Mouse (Mus musculus) liver, embryonic 11.5 days (tissue): ENCODE data around the gene Krt78. TPM values are rescaled to one million over a fixed set of nuclear protein-coding genes. Genes with fewer than 3 reads are reported as not detected.

Experiments
- ATAC-seq: fragments of 200-750 bp; cut with Nextera tagmentation; replicated peaks from 2 replicates; pipeline ENCODE4 v1.8.0; 2017; ENCODE audit warnings: moderate number of reproducible peaks, mild to moderate bottlenecking, moderate TSS enrichment, moderate library complexity; ENCODE audit not compliant: low FRiP score
- DNase-seq: peaks from one replicate; pipeline ENCODE4 v3.0.0-alpha.2; 2017; ENCODE audit warnings: low spot score
- H3K27ac ChIP-seq: fragments of 300-500 bp; sonication (generic); 2 replicates; pipeline ENCODE4 v1.5.1; 2014; ENCODE audit warnings: mild to moderate bottlenecking, low read depth, low read length, control low read depth
- H3K27me3 ChIP-seq: fragments of 300-500 bp; sonication (generic); replicated peaks from 2 replicates; pipeline ENCODE4 v1.6.1; 2014; ENCODE audit warnings: low read length, mixed read lengths; ENCODE audit not compliant: control insufficient read depth, insufficient read depth
- H3K36me3 ChIP-seq: fragments of 300-500 bp; sonication (generic); 2 replicates; pipeline ENCODE4 v1.6.1; 2014; ENCODE audit warnings: mild to moderate bottlenecking, low read length, moderate library complexity, mixed read lengths; ENCODE audit not compliant: control insufficient read depth, insufficient read depth
- H3K4me1 ChIP-seq: fragments of 300-500 bp; sonication (generic); replicated peaks from 2 replicates; pipeline ENCODE4 v1.6.1; 2014; ENCODE audit warnings: low read length, mixed read lengths; ENCODE audit not compliant: control insufficient read depth, insufficient read depth
- H3K4me2 ChIP-seq: fragments of 300-500 bp; sonication (generic); 2 replicates; pipeline ENCODE4 v1.6.1; 2014; ENCODE audit warnings: mild to moderate bottlenecking, control low read depth, moderate library complexity
- H3K4me3 ChIP-seq: fragments of 300-500 bp; sonication (generic); 2 replicates; pipeline ENCODE4 v1.5.1; 2014; ENCODE audit warnings: low read depth, low read length, control low read depth
- H3K9ac ChIP-seq: fragments of 300-500 bp; sonication (generic); 2 replicates; pipeline ENCODE4 v1.6.1; 2014; ENCODE audit warnings: low read depth, low read length, control low read depth
- H3K9me3 ChIP-seq: fragments of 300-500 bp; sonication (generic); 2 replicates; pipeline ENCODE4 v1.6.1; 2016; ENCODE audit warnings: low read length, inconsistent platforms, mixed read lengths; ENCODE audit not compliant: control insufficient read depth
- WGBS: fragments of 180-500 bp; shearing (Covaris S2); extraction: QIAGEN DNeasy Blood & Tissue Kit; methylation state at CpG from one replicate; pipeline ENCODE4 v1.1.7; 2014; 5-methylcytosine and 5-hydroxymethylcytosine counted together
- polyA plus RNA-seq: library from polyadenylated mRNA; unstranded; fragments of >200 nt; fragmentation: Nextera tagmentation; extraction: Ambion mirVana; gene quantifications from 2 replicates; pipeline ENCODE4 v1.2.1, GENCODE M21; 2014

Krt78 gene
- polyA plus RNA-seq, 1 experiment from 2014 or later = not detected

DNA sequence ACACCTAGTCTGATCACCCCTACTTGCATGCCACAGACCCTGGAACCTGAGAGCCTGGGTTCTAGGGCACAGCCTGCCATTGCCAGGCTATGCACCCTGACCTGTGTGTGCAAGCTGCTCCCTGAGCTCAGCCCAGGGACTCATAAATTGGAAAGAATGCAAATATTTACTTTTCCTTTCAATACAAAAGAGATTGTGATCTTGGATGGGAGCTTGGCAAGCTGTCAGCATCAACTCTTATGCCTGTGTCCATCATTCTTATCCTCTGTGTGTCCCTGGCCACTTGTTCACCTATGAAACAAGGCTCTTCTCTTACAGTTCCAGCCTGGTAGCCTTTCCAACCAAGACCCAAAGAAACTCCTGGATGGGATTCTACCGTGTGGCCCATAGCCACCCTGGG is 29.0 kb downstream of the Krt78 start:
- Histone ChIP-seq H3K4me3 (no peak overlapping the region), H3K4me2 (no peak overlapping the region), H3K9ac (no peak overlapping the region), H3K9me3 (no peaks in the 10 kb centered on the region), H3K27ac (no peak overlapping the region), H3K27me3 (peaks cover 10% of the 10 kb centered on the region), H3K36me3 (no peaks in the 10 kb centered on the region), H3K4me1 (peaks cover 6% of the 10 kb centered on the region; the same call in 1 of the 2 replicates)
- ATAC-seq (no peak), DNase-seq (no peak)
- 90% methylated on average over 1 of the region's 1 CpGs for WGBS

- Histone ChIP-seq H3K9me3 (no peaks in the 10 kb centered on the region), H3K4me2 (no peak within 1 kb of the TSS), H3K4me3 (no peak within 1 kb of the TSS), H3K27me3 (peaks cover 6% of the 10 kb centered on the region), H3K9ac (no peak within 1 kb of the TSS), H3K27ac (no peak within 1 kb of the TSS), H3K4me1 (peaks cover 3% of the 10 kb centered on the region; the same call in 1 of the 2 replicates), H3K36me3 (no peaks in the 10 kb centered on the region)
- 72% methylated on average over 11 of the region's 11 CpGs for WGBS
- DNase-seq (no peak), ATAC-seq (no peak)
Measured at GRCm38 (mm10) chr15:101924635-101925034, 29.5 kb downstream of the Krt78 start, which contains the start of gene Krt4. Gene Krt4 (minus strand): TSS chr15:101924735.

DNA sequence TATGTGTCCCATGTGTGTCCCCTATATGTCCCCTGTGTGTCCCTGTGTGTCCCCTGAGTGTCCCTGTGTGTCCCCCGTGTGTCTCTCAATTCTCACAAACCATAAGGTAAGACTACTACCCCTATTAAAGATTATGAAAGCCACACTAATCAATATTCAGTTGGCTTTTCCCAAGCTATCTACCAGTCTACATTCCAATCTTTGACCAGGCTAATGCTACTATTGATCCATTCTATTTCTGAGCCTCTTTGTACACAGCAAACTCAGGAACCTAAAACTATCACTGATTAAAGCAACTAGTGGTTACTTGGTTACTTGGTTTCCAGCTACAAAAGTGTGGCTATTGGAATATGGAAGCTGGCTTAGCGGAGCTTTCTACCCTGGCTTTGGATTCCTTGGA is 31.8 kb downstream of the Krt78 start:
- 78% methylated on average over 2 of the region's 2 CpGs for WGBS

GRCm38 (mm10) chr15:101916072-101916471 is 38.0 kb downstream of the Krt78 start:
- Histone ChIP-seq H3K4me2 (no peak overlapping the region), H3K9ac (no peak overlapping the region), H3K27ac (no peak overlapping the region), H3K9me3 (no peaks in the 10 kb centered on the region), H3K36me3 (no peaks in the 10 kb centered on the region), H3K4me1 (no peaks in the 10 kb centered on the region), H3K4me3 (no peak overlapping the region), H3K27me3 (no peaks in the 10 kb centered on the region)
- DNase-seq (no peak), ATAC-seq (no peak)
- WGBS = 64% methylated on average over 2 of the region's 2 CpGs

More for the DNA sequence above, 31.8 kb downstream of the Krt78 start:
- Histone ChIP-seq H3K9ac (no peak overlapping the region), H3K4me1 (no peaks in the 10 kb centered on the region), H3K4me2 (no peak overlapping the region), H3K27ac (no peak overlapping the region), H3K9me3 (no peaks in the 10 kb centered on the region), H3K27me3 (no peaks in the 10 kb centered on the region), H3K36me3 (no peaks in the 10 kb centered on the region), H3K4me3 (no peak overlapping the region)
- no peak for DNase-seq
- no peak for ATAC-seq

GRCm38 (mm10) chr15:101904849-101905248 is 49.2 kb downstream of the Krt78 start:
- ATAC-seq (no peak), DNase-seq (no peak)
- H3K27me3 ChIP-seq = no peaks in the 10 kb centered on the region
- H3K9ac ChIP-seq = no peak overlapping the region
- H3K4me3 ChIP-seq = no peak overlapping the region
- H3K4me1 ChIP-seq = no peaks in the 10 kb centered on the region
- H3K27ac ChIP-seq = no peak overlapping the region
- no peaks in the 10 kb centered on the region for H3K36me3 ChIP-seq
- 81% methylated on average over 5 of the region's 5 CpGs for WGBS
- no peaks in the 10 kb centered on the region for H3K9me3 ChIP-seq
- H3K4me2 ChIP-seq = no peak overlapping the region

DNA sequence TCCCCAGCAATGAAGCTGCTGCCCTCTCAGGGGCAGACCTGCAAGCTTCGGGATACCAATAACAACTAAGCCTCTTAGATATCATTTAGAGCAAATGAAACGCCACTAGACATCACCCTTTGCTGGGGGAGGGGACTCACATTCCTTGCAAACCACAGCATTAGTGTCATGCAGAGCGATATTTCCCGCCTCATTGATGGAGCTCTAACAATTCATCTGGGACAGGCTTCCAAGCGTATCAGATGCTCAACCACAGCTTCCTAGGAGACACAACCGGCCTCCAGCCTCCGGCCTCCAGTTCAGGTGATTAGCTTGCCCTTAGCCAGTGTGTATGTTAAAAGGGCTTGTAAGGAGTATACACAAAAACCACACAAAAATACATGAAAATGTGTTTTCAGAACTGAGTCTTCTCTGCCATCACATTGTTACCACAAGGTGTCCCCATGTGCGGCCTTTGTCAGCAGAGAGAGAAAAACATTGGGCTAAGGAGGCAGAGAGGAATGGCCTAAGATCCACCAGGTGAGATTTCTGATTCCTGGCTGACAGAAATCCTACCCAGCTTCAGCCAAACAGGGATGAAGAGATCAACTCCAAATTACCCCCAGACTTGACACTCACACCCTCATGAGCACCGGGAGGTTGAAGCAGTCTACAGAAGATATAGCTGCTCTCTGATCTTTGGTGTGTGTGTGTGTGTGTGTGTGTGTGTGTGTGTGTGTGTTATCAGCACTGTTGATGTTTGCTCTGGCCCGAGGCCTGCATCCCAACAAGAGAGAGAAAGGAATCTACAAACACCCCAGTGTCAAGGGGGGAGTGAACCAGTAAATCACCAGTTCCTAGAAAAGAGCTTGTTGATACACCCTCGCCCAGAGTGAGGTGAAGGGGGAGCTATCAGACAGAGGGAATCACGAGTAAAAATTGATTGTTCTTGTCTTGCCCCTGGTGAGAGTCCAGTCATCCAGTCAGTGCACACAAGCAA is 51.6 kb downstream of the Krt78 start:
- no peak overlapping the region for H3K27ac ChIP-seq
- no peak overlapping the region for H3K9ac ChIP-seq
- WGBS = 57% methylated on average over 12 of the region's 12 CpGs
- H3K27me3 ChIP-seq = no peaks in the 10 kb centered on the region
- no peak overlapping the region for H3K4me3 ChIP-seq
- H3K4me2 ChIP-seq = no peak overlapping the region
- no peaks in the 10 kb centered on the region for H3K9me3 ChIP-seq
- ATAC-seq = no peak
- H3K4me1 ChIP-seq = no peaks in the 10 kb centered on the region
- DNase-seq = no peak
- no peaks in the 10 kb centered on the region for H3K36me3 ChIP-seq

Other genes with a start within 250 kb of the Krt78 start
- gene Krt5, start 241.4 kb downstream of the Krt78 start, polyA plus RNA-seq = 0.48 and 0.63 TPM in 2 replicates
- gene Krt71, start 211.2 kb downstream of the Krt78 start, polyA plus RNA-seq = not detected in 2 replicates
- gene Krt72, start 167.8 kb downstream of the Krt78 start, polyA plus RNA-seq = not detected in 2 replicates
- not detected in 2 replicates for gene Krt73, start 151.9 kb downstream of the Krt78 start, polyA plus RNA-seq
- gene Krt2, start 136.1 kb downstream of the Krt78 start, polyA plus RNA-seq = not detected in 2 replicates
- 0.43 and 0.48 TPM in 2 replicates for gene Krt1, start 103.5 kb downstream of the Krt78 start, polyA plus RNA-seq
- gene Krt77, start 84.6 kb downstream of the Krt78 start, polyA plus RNA-seq = not detected in 2 replicates
- not detected in 2 replicates for gene Krt76, start 61.4 kb downstream of the Krt78 start, polyA plus RNA-seq
- not detected in 2 replicates for gene Krt4, start 29.6 kb downstream of the Krt78 start, polyA plus RNA-seq
- 0.08 TPM in 1 of 2 replicates, not detected in the other for gene Krt79, start 14.0 kb downstream of the Krt78 start, polyA plus RNA-seq
- 103 TPM in 2 replicates for gene Krt8, start 50.2 kb upstream of the Krt78 start, polyA plus RNA-seq
- 110 and 113 TPM in 2 replicates for gene Krt18, start 73.9 kb upstream of the Krt78 start, polyA plus RNA-seq
- gene Eif4b, start 119.5 kb upstream of the Krt78 start, polyA plus RNA-seq = 154 and 162 TPM in 2 replicates
- gene Tns2, start 146.1 kb upstream of the Krt78 start, polyA plus RNA-seq = 13.2 and 17.8 TPM in 2 replicates
- gene Spryd3, start 181.9 kb upstream of the Krt78 start, polyA plus RNA-seq = 15.1 and 18.7 TPM in 2 replicates
- 0.77 and 1.1 TPM in 2 replicates for gene Igfbp6, start 190.1 kb upstream of the Krt78 start, polyA plus RNA-seq
- gene Soat2, start 196.2 kb upstream of the Krt78 start, polyA plus RNA-seq = 31.4 and 36.2 TPM in 2 replicates
- gene Zfp740, start 249.0 kb upstream of the Krt78 start, polyA plus RNA-seq = 38.1 and 38.3 TPM in 2 replicates